Mouse (Mus musculus) Muller cell, postnatal 12 days (primary cell): ENCODE measurements around the gene 4921539E11Rik.

Experiments used
- DNase-seq: peaks from one replicate; pipeline ENCODE4 v3.0.0-alpha.2; 2015; ENCODE audit errors: inconsistent ontology term

Gene 4921539E11Rik

GRCm38 (mm10) chr4:103232156-103232555 is 58.5 kb downstream of the 4921539E11Rik start:
- DNase-seq = no peak

GRCm38 (mm10) chr4:103222854-103223253 is 67.8 kb downstream of the 4921539E11Rik start:
- no peak for DNase-seq

GRCm38 (mm10) chr4:103221789-103222188 is 68.9 kb downstream of the 4921539E11Rik start:
- no peak for DNase-seq

GRCm38 (mm10) chr4:103219011-103219410 is 71.7 kb downstream of the 4921539E11Rik start:
- no peak for DNase-seq

GRCm38 (mm10) chr4:103216046-103216445 is 74.6 kb downstream of the 4921539E11Rik start:
- DNase-seq = no peak

GRCm38 (mm10) chr4:103214925-103215820 is 75.5 kb downstream of the 4921539E11Rik start, which contains the start of gene Slc35d1:
TSS of gene Slc35d1 (minus strand) at chr4:103215164.
- peak; percentile 83 for DNase-seq

- peak; percentile 61 for DNase-seq
Observed at GRCm38 (mm10) chr4:103214498-103214924, 76.2 kb downstream of the 4921539E11Rik start.

GRCm38 (mm10) chr4:103213859-103214497 is 76.7 kb downstream of the 4921539E11Rik start:
- DNase-seq = peak; percentile 66

- DNase-seq = no peak
Observed at GRCm38 (mm10) chr4:103208553-103208952, 82.1 kb downstream of the 4921539E11Rik start.

- peak; percentile 51 for DNase-seq
Observed at GRCm38 (mm10) chr4:103203646-103204045, 87.0 kb downstream of the 4921539E11Rik start.

GRCm38 (mm10) chr4:103200046-103200445 is 90.6 kb downstream of the 4921539E11Rik start:
- no peak for DNase-seq

GRCm38 (mm10) chr4:103199086-103199485 is 91.6 kb downstream of the 4921539E11Rik start:
- no peak for DNase-seq

- no peak for DNase-seq
Observed at GRCm38 (mm10) chr4:103197401-103197800, 93.3 kb downstream of the 4921539E11Rik start.

GRCm38 (mm10) chr4:103192421-103192820 is 98.2 kb downstream of the 4921539E11Rik start:
- DNase-seq = no peak

GRCm38 (mm10) chr4:103188786-103189640 is 101.7 kb downstream of the 4921539E11Rik start:
- no peak for DNase-seq
